Mouse (Mus musculus) embryo, embryonic 11 days (tissue): Measurements from ENCODE around the gene Plekhh1.

Source experiments
- DNase-seq: peaks from one replicate; pipeline ENCODE4 v3.0.0-alpha.2; 2015

Plekhh1 gene

DNA sequence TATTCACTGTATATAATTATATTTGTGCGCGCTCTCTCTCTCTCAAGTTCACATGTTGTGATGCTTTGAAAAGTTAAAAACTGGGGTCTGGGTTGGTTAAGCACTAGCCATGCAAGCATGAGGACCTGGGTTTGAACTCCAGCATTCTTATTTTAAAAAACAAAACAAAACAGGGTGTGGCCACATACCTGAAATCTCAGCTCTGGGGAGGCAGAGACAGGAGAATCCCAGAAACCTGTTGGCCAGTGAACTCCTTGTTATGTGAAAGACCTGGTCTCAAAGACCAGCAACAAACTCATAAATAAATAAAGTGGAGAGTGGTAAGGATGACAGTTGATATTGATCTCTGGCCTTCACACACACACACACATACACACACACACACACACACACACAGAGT is 5.4 kb downstream of the Plekhh1 start:
- DNase-seq = no peak

DNA sequence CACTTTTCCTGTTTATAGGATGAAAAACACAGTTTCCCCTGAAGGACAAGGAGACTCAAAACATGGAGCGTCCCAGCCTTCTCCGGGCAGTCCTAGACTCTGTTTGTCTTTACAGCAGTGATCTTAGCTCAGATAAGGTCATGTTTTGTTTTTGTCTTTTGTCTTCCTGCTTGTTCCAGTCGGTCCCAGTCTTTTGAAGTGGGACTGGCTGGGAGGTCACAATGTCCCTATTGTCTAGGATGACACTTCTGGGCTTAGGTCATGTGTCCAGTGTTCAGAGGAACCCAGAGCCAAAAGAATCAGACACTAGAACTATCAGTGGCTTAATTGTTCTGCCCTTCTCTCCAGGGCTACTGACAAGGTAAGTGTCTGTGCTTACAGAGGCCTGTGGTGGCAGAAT is 6.4 kb downstream of the Plekhh1 start:
- DNase-seq = no peak

DNA sequence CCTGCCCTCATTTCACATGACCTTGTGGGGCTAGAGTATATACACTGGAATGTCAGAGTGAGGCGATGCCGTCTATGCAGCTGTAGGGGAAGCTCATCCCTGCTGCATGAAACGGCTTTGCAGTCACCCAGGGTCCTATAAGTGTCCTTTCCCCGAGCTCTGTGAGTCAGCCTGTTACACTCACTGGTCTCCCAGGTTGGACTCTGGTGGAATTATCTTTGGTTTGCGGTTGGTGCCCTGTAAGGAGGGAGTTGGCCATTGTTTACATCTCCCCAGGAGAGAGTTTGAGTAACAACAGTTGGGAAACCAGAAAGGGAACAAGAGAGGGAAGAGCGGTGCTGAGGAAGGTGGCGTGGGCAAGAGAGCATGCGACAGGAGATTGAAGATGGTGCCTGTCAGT is 10.7 kb downstream of the Plekhh1 start:
- DNase-seq = no peak

DNA sequence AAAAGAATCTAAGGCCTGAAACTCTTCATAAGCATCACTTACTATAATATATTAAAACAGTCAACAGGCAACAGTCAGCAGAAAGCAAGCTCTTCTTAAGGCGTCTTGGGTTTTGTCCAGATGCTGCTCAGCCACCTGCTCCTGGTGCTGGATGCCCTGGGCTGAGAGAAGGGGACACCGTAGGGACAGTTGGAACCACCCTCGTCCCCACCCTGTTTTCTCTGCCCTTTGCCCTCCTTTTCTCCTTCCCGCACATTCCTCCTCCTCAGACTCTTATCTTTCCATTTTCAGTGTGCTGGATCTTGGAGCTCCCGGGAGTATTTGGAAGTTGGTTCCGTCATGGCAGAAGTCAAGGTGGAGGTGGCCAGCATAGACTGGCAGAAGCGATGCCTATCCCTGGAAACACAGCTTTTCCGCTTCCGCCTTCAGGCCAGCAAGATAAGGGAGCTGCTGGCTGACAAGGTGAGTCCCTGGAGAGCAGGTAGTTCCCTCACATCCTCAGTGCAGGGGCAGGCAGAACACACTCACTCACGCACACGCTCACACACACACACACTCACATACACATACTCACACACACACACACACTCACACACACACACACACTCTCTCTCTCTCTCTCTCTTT is 11.4 kb downstream of the Plekhh1 start:
- no peak for DNase-seq

DNA sequence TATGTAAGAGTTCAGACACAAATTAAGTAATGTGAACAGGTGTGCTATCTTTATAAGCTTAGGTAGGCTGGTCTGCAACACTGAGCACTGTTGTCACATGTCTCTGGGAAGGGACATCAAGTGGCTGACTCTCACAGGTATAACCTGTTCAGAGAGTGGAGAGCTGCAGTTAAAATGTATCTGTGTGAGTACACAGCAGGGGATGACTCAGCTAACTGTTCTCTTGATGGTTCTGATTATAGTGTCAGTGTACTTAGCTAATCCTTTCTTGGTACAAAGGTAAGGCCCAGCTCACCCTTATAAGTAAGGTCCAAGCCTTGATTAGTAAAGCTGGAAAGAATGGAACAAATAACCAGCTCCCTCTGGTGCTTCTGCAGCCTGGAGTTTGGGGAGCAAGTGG is 12.5 kb downstream of the Plekhh1 start:
- DNase-seq = no peak

DNA sequence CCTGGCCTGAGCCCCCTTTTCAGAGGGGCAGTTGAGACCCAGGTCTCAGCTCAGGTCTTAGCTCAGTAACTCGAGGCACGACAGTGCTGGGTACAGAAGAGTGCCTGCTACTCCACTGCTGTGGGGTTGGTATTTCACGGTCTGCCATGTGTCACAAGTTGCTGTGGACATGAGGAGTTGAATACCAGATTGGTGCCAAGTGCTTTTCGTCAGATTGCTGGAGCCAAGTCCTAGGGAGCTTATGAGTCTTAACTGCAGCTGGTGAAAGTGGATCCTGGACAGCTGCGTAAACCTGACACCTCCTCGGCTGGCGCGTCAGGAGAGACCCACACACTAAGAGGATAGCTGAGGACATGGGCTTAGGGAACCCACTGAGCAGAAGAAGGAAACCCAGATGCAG is 15.7 kb downstream of the Plekhh1 start:
- peak; percentile 10 for DNase-seq

DNA sequence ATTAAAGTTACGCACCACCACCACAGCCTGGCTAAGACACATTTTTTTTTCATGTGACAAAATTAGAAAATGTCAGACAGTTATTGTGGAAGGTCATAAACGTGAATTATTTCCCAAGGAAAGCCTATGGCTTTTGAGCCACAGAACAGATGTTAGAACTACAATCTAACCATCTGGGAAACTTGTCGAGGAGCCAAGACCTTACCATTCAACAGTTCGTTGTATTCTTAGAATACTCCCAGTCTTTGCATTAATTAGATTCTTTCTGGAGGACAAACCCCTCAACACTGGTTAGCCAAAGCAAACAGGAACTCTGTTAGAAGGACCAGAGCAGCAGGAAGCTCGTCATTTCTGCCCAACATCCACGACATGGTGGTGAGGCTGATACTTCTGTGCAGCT is 17.2 kb downstream of the Plekhh1 start:
- no peak for DNase-seq

DNA sequence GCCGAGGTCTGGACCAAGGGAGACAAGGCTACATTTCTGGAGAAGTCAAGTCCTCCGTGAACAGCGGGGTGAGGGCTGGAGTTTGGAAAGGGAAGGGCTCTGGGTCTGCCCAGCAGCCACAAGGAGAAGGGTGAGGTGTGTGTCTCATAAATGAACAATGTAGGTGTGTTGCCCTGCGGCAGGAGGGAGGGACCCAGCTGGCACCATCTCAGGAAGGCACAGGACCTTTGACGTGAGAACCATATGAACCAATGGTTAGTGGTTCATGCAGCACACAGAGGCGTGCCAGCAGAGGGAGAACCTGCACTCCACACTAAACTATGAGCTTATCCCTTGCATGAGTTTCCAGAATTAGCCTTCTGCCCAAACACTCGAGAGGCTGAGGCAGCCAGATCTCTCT is 18.2 kb downstream of the Plekhh1 start:
- DNase-seq = no peak

DNA sequence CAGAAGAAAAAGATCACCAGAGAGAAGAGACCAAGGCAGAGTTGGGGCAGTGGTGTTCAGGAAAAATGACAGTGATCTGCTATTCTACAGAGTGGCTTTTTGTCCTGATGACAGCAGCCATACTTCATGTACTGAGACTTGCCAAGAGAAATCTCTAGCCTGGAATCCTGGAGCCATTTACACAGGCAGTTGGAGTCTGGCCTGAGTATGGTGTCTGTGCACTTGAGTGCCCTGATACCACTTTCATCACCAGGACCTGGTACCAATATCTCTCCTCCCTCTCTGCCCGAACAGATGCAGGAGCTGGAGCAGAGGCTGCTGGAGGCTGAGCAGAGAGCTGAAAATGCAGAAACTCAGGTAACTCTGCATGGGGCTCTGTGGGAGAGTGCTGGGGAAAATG is 19.9 kb downstream of the Plekhh1 start:
- no peak for DNase-seq

DNA sequence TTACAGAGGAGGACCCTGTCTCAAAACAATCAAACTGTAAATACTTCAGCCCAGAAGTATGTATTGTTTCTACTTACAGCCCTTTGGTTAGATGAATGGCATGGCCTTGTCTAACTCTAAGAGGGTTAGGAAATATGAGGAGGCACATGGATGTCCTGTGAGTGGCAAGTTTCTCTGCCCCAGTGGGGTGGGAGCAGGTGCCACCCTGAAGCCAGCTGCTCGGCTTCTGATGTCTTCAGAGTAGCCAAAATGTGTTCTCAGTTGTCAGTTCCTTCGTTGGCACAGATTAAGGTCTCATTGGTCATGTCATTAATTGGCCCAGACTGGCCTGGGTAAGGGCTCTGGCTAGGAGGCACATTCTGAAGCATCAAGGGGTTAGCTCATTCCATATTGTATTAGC is 20.8 kb downstream of the Plekhh1 start:
- DNase-seq = no peak

DNA sequence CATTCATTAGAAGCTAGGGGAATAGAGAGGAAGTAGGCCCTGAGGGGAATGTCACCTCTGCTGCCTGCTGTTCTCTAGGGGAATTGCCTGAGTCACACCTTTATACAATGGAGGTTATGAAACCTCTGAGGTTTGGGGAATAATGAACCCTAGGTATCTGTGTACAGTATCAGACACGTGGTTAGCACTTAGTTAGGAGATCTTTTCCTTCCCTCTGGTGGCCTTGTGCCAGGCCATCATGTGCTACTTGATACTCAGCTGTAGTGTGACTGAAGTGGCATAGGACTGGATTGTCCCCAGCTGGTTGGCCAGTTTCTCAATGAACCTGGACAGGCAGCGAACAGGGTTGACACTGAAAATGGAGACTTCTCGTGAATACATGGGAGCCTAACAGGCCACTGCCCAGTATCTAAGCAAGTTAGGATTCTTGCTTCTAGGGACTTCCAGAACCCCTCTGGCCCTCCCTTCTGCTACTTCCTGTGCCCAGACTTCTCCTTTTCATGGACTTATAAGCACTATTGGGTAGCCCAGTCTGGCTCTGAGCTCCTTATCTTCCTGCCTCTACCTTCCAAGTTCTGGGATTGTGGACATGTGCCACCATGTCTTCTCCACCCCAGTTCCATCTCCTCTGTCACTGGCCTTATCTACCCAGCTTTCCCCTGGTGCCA is 21.7 kb downstream of the Plekhh1 start:
- DNase-seq = no peak

DNA sequence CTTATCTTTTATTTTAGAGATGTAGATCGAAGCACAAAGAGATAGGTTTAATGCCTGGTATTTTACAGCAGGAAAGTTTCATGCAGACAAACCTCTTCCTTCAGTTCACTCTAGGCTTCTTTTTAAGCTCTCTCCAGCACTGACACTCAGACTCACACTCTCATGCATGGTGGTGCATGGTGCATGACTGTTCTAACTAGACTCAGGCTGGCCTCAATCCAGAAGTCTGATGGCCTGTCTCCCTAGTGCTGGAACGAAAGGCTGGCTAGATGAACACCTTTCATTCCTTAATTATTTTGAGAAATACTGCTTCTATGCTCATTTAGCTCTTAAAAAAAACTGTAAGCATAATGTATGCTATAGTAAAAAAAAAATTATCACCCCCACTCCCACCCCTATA is 23.1 kb downstream of the Plekhh1 start:
- no peak for DNase-seq

DNA sequence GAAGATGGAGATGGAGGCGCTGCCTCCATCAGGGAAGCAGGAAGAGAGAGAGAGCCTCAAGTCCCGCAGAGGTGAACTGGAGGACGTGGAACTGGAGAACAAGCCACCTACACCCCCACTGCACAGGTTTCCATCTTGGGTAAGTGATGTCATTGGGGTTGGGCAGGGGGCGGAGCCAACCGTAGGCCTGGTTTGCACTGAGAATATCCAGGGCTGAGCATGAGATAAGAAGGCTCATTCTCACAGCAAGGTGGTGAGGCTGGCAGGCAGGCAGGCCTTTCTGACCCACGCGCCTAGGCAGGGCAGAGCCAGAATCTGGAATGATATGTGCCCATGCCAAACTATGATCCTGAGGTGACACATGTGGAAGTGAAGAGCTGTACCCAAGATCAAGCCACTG is 26.3 kb downstream of the Plekhh1 start:
- no peak for DNase-seq

DNA sequence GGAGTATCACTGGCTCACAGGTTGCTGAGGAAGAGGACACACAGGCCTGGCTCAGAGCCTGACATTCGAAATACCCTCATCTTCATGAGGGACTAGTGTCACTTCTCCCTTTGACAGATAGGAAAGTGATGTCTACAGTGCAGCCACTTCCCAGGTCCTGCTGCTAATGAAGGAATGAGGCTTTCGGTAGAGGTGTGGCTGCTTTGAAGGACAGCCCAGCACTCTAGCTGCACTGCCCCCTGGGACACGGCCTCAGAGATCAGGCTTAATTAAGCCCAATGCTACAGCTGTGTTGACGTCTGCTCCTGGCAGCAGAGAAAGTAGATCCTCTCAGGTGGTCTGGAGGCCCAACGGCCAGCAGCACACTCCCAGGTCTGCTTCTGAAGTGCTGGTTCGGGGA is 30.6 kb downstream of the Plekhh1 start:
- DNase-seq = no peak

DNA sequence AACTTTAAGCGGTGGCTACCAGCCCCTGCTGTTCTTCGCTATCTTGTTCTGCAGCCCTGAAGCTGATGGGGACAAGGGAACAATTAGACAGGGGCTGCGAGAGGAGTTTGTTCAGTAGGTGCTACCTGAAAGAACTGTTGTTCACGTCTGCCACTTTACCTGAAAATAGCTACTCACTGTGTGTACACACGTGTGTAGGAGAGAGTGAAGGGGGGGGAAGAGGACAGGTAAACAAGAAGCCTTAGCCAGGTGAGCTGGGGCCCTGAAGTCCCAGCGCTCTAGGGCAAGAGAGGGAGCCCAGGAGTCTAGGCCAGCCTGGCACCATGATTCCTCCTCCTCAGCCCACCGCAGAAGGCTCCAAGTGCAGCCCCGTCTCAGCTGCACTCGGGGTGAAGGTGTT is 31.2 kb downstream of the Plekhh1 start:
- no peak for DNase-seq

DNA sequence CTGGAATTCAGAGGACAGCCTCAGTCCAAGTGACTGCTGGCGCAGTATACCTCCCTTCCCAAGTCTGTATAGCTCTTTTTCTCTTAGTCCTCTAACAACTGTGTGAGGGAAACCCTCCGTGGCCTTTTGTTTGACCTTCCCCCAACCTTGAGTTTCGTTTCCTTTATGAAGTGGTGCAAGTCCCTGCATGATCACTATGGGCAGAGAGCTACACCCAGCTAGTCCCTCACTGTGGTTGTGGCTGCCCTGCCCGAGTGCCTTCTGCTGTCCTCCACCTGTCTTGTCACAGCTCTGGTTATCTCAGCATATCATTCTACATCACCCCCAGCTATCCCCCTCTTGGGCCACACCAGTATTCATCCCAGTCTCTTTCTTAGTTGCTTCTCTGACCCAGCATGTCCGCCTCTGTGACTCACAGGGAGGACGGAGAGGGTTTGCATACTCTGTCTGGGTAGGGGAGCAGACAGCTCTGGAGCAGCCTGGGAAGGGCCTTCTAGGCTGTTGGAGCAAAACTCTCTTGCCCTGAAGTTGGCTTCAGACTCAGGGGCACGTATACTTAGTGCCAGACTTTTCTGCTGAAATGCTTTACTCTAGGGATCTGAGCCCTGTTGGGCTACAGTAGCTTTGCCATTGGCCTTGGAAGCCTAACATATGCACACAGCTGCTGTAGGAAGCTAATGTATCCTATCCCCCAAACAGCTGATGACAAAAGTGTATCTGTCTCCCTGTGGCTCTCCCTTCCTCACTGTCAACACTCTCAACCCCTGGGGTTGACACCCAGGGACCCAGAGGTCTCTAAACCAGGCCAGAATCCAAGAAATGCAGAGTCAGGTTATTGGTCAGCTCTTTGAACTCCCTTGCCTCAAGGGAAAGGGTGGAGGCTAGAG is 32.0 kb downstream of the Plekhh1 start:
- no peak for DNase-seq

DNA sequence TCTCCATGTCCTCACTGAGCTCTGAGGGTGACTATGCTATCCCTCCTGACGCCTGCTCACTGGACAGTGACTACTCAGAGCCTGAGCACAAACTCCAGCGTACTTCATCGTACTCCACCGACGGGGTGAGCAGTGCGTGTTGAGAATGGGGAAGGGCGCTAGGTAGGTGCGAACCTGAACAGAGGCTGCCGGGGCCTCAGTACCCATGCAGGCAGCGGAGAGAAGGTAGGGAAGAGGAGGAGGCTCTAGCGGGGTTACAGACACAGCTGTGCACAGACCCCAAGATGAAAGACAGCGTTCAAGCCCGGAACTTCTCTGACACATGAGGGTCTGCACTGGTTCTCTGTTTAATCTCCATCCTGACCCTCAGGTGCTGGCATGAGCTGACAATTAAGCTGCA is 35.5 kb downstream of the Plekhh1 start:
- DNase-seq = no peak

DNA sequence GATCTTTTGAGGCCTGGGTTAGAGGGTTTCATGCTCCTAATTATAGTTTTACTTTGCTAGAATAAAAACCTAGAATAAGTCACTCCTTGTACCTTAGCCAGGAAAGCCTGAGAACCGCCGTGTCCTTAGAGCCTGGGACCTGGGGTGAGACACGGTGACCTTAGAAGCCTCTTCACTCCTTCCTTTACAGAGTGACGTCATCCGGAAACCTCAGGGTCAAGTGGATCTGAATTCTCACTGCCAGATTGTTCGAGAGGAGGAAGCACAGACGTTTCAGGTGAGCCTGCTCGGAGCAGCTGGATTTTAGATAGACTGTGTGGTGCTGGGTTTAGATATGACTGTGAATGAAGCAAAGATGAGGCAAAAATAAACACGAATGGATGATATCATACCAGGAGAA is 37.5 kb downstream of the Plekhh1 start:
- DNase-seq = no peak

DNA sequence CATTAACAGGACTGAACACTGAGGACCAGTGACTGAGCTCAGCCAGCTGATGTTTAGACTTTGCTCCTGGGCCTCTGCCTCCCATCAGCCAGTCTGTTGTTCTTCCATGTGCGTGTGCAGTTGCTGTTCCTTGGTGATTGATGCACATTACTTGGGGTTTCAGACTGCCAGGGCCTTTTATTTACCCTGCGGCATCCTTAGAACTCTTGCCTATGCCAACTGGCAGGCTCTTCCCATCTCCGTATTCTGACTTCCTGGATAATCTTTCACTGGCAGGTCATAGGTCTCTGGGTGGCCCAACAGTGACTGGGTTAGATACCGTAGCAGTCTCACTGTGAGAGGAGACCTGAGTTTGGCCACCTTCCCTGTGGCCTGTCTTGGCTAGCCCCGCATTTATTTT is 38.6 kb downstream of the Plekhh1 start:
- no peak for DNase-seq

DNA sequence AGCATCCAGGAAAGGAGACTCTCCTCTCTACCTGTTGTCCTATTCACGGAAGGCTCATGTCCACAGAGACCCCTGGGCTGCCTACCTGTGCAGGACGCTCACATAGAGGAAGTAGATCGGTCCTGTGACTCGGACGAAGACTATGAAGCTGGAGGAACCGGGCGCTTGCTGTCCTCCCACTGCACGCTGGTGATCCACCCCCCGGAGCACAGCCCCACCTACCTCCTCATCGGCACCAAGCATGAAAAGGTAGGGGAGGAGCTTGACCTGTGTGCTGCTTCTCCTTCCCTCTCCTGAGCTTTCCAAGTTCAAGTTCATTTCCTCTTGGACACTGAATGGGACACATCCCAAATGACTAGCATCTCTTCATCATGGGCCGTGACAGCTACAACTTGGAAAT is 39.3 kb downstream of the Plekhh1 start:
- no peak for DNase-seq

DNA sequence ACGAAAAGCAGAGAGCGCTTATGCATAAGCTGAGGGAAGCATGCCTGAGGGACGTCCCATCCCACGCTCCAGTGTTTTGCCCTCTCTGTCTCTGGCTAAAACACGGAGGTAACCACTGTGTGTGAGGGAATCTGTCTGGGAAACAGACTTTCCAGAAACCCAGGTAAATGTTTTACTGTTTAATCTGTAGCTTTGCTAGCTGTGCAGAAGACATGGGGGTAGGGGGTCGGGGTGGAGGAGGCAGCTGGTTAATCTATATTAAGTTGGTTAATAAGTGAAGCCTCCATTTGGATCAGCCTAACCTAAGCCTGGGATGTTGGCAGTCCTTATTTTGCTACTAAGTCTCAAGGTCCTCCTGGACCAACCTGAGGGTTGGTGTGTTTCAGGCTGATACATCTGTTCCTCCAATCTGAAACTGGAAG is 40.2 kb downstream of the Plekhh1 start:
- DNase-seq = no peak

DNA sequence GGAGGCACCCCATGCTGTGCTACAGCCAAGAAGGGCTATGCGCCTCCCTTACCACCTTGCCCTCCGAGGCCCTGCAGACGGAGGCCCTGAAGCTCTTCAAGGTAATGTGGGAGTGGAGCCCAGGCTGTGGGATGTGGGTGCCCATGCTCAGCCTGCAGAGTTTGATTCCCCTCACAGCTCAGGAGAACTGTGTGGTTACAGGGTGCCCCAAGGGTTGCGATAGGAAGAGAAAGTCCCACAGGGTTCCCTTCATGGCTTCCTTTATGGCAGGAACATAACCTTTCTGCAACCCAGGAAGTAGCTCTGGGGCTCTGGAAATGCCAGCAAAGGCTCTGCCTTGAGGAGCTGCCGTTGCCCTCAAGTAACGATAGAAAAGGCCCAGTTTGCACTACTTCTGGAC is 41.0 kb downstream of the Plekhh1 start:
- no peak for DNase-seq

DNA sequence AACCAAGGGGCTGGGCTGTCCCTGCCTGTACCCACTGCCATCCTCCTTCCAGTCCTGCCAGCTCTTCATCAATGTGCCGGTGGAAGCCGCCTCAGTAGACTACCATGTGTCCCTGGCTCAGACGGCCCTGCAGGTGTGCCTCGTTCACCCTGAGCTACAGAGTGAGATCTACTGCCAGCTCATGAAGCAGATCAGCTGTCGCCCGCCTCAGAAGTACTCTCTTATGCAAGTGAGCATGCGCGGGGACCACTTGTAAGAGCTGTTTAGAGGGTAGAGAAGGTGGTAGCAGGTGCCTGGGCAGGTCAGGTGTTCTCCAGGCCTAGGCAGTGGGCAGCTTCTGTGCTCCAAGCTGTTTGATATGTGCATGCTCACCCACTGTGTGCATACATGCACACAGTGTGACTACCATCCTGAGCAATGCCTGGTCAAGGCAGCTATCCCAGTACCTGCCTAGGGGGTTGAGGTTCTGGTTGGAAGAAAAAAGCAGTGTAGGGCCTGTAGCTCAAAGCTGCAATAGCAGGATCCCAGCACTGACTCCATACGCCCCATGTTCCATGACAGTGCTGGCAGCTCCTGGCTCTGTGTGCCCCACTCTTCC is 41.9 kb downstream of the Plekhh1 start:
- no peak for DNase-seq

DNA sequence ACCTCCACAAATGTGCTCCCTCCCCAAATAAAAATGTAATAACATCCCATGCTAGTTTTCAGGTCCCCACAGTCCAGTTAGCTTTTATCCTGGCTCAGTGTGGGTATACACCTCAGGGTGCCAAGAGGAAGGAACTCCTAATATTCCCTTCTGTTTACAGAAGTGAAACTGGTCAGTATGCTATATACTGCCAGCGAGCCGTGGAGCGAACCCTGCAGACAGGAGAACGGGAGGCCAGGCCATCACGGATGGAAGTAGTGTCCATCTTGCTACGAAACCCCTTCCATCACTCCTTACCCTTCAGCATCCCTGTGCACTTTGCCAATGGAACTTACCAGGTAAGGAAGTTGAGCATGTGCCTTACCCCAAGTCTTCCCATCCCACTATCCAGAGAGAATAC is 43.6 kb downstream of the Plekhh1 start:
- DNase-seq = no peak
